Mouse (Mus musculus): ENCODE measurements at regions not wholly inside any gene's neighbourhood (a gene's known extent, or its start where the extent isn't known, plus 50 kb on each side); places are given as distances from the start of the nearest gene placed in this dataset.

GRCm38 (mm10) chr1:107811136-107811535 is 221.3 kb downstream of the Serpinb8 start:
- TF ChIP-seq POLR2A (IDR thresholded peaks at IDR 0.05; ENCODE audit: low read depth, low read length) (no peak), CTCF (conservative IDR thresholded peaks at IDR 0.05; ENCODE audit: insufficient read depth, insufficient read length, low read depth, low read length) (no peak)
